Mouse (Mus musculus) erythroblast, embryonic 14.5 days (primary cell): Measurements from ENCODE around the gene Tprgl.

ENCODE experiments used
- GATA1 ChIP-seq: IDR thresholded peaks from 2 replicates; pipeline ENCODE4 v1.6.1; 2012; ENCODE audit warnings: low read length, inconsistent platforms, mixed read lengths
- TAL1 ChIP-seq: IDR thresholded peaks from 3 replicates; pipeline ENCODE4 v1.6.1; 2012; ENCODE audit warnings: low read length, inconsistent platforms, mixed read lengths

- TF ChIP-seq TAL1 (no peak), GATA1 (no peak)
Observed at GRCm38 (mm10) chr4:154163296-154163695, 2.8 kb upstream of the Tprgl start.
